Mouse (Mus musculus): ENCODE measurements around the gene 2610028H24Rik. TPM values are rescaled to one million over a fixed set of nuclear protein-coding genes. Genes with fewer than 3 reads are reported as not detected.

Gene 2610028H24Rik
- polyA plus RNA-seq, 1 experiment from 2014 or later, result 8.7 TPM

- H3K36me3 ChIP-seq, result peaks cover 85% of the 10 kb centered on the region
- H3K27ac ChIP-seq (replicated peaks), result no peak overlapping the region
- no peaks in the 10 kb centered on the region for H3K4me1 ChIP-seq
- H3K4me3 ChIP-seq (replicated peaks), result no peak overlapping the region
- no peaks in the 10 kb centered on the region for H3K27me3 ChIP-seq
- 89% methylated on average over 1 of the region's 1 CpGs for WGBS
- no peak overlapping the region for H3K9ac ChIP-seq
- H3K4me2 ChIP-seq (replicated peaks), result no peak overlapping the region
- ATAC-seq (ENCODE audit: insufficient number of reproducible peaks, low FRiP score, low TSS enrichment, low read depth), result no peak
- no peaks in the 10 kb centered on the region for H3K9me3 ChIP-seq (replicated peaks)
These were observed 44.6 kb downstream of the 2610028H24Rik start for GRCm38 (mm10) chr10:76493527-76493926.

GRCm38 (mm10) chr10:76495501-76495900 lies 46.6 kb downstream of the 2610028H24Rik start:
- peaks cover 85% of the 10 kb centered on the region for H3K36me3 ChIP-seq
- H3K27ac ChIP-seq (replicated peaks), result no peak overlapping the region
- no peaks in the 10 kb centered on the region for H3K4me1 ChIP-seq
- no peak for ATAC-seq (ENCODE audit: insufficient number of reproducible peaks, low FRiP score, low TSS enrichment, low read depth)
- no peak overlapping the region for H3K4me3 ChIP-seq (replicated peaks)
- H3K4me2 ChIP-seq (replicated peaks), result no peak overlapping the region
- H3K27me3 ChIP-seq, result no peaks in the 10 kb centered on the region
- H3K9ac ChIP-seq, result no peak overlapping the region
- 89% methylated on average over 6 of the region's 6 CpGs for WGBS
- no peaks in the 10 kb centered on the region for H3K9me3 ChIP-seq (replicated peaks)

- Histone ChIP-seq H3K4me3 (replicated peaks) (no peak overlapping the region), H3K9ac (no peak overlapping the region), H3K36me3 (peaks cover 84% of the 10 kb centered on the region), H3K9me3 (replicated peaks) (no peaks in the 10 kb centered on the region), H3K27me3 (no peaks in the 10 kb centered on the region), H3K4me1 (no peaks in the 10 kb centered on the region), H3K27ac (replicated peaks) (no peak overlapping the region), H3K4me2 (replicated peaks) (no peak overlapping the region)
- 89% methylated on average over 7 of the region's 7 CpGs for WGBS
- ATAC-seq (ENCODE audit: insufficient number of reproducible peaks, low FRiP score, low TSS enrichment, low read depth), result no peak
These were observed 47.5 kb downstream of the 2610028H24Rik start for GRCm38 (mm10) chr10:76496366-76496765.

GRCm38 (mm10) chr10:76497522-76497921 lies 48.6 kb downstream of the 2610028H24Rik start:
- Histone ChIP-seq H3K9me3 (replicated peaks) (no peaks in the 10 kb centered on the region), H3K4me3 (replicated peaks) (no peak overlapping the region), H3K4me1 (no peaks in the 10 kb centered on the region), H3K27ac (replicated peaks) (no peak overlapping the region), H3K36me3 (peaks cover 89% of the 10 kb centered on the region), H3K4me2 (replicated peaks) (no peak overlapping the region), H3K27me3 (no peaks in the 10 kb centered on the region), H3K9ac (no peak overlapping the region)
- ATAC-seq (ENCODE audit: insufficient number of reproducible peaks, low FRiP score, low TSS enrichment, low read depth), result no peak
- 91% methylated on average over 4 of the region's 4 CpGs for WGBS

GRCm38 (mm10) chr10:76504271-76504943 lies 55.5 kb downstream of the 2610028H24Rik start:
- WGBS, result 91% methylated on average over 11 of the region's 11 CpGs
- Histone ChIP-seq H3K4me2 (replicated peaks) (no peak overlapping the region), H3K9me3 (replicated peaks) (no peaks in the 10 kb centered on the region), H3K9ac (no peak overlapping the region), H3K27me3 (no peaks in the 10 kb centered on the region), H3K4me3 (replicated peaks) (no peak overlapping the region), H3K4me1 (no peaks in the 10 kb centered on the region), H3K36me3 (peaks cover 88% of the 10 kb centered on the region), H3K27ac (replicated peaks) (no peak overlapping the region)
- ATAC-seq (ENCODE audit: insufficient number of reproducible peaks, low FRiP score, low TSS enrichment, low read depth), result no peak

GRCm38 (mm10) chr10:76505865-76506264 lies 57.0 kb downstream of the 2610028H24Rik start:
- no peaks in the 10 kb centered on the region for H3K4me1 ChIP-seq
- WGBS, result 92% methylated on average over 7 of the region's 7 CpGs
- H3K9me3 ChIP-seq (replicated peaks), result no peaks in the 10 kb centered on the region
- H3K36me3 ChIP-seq, result peaks cover 87% of the 10 kb centered on the region
- no peaks in the 10 kb centered on the region for H3K27me3 ChIP-seq
- no peak overlapping the region for H3K4me3 ChIP-seq (replicated peaks)
- H3K9ac ChIP-seq, result no peak overlapping the region
- H3K27ac ChIP-seq (replicated peaks), result no peak overlapping the region
- no peak overlapping the region for H3K4me2 ChIP-seq (replicated peaks)
- no peak for ATAC-seq (ENCODE audit: insufficient number of reproducible peaks, low FRiP score, low TSS enrichment, low read depth)

Other genes starting within 250 kb of the 2610028H24Rik start
- gene Prmt2, start 211.2 kb upstream of the 2610028H24Rik start, polyA plus RNA-seq (2015; fragmentation: Nextera tagmentation; extraction: Ambion mirVana), result 59.4 and 61.7 TPM in 2 replicates
- gene S100b, start 195.2 kb upstream of the 2610028H24Rik start, polyA plus RNA-seq (2015; fragmentation: Nextera tagmentation; extraction: Ambion mirVana), result 8.5 and 9.3 TPM in 2 replicates
- gene Dip2a, start 103.8 kb upstream of the 2610028H24Rik start, polyA plus RNA-seq (2015; fragmentation: Nextera tagmentation; extraction: Ambion mirVana), result 13.5 and 14.1 TPM in 2 replicates
- not detected in 2 replicates for gene AC141477.1, start 8.6 kb upstream of the 2610028H24Rik start, polyA plus RNA-seq (2015; fragmentation: Nextera tagmentation; extraction: Ambion mirVana)
- gene Pcnt, start 6.3 kb upstream of the 2610028H24Rik start, polyA plus RNA-seq (2015; fragmentation: Nextera tagmentation; extraction: Ambion mirVana), result 15.9 and 18.1 TPM in 2 replicates
- gene Mcm3ap, start 19.8 kb downstream of the 2610028H24Rik start, polyA plus RNA-seq (2015; fragmentation: Nextera tagmentation; extraction: Ambion mirVana), result 49.4 and 52.6 TPM in 2 replicates
- gene Ybey, start 20.0 kb downstream of the 2610028H24Rik start, polyA plus RNA-seq (2015; fragmentation: Nextera tagmentation; extraction: Ambion mirVana), result 5.9 and 6.3 TPM in 2 replicates
- gene Lss, start 82.5 kb downstream of the 2610028H24Rik start, polyA plus RNA-seq (2015; fragmentation: Nextera tagmentation; extraction: Ambion mirVana), result 28.3 and 38.6 TPM in 2 replicates
- gene Spatc1l, start 113.2 kb downstream of the 2610028H24Rik start, polyA plus RNA-seq (2015; fragmentation: Nextera tagmentation; extraction: Ambion mirVana), result 0.13 TPM in 1 of 2 replicates, not detected in the other
- gene Ftcd, start 126.6 kb downstream of the 2610028H24Rik start, polyA plus RNA-seq (2015; fragmentation: Nextera tagmentation; extraction: Ambion mirVana), result 0.14 TPM in 1 of 2 replicates, not detected in the other
- 390 and 438 TPM in 2 replicates for gene Col6a2, start 174.5 kb downstream of the 2610028H24Rik start, polyA plus RNA-seq (2015; fragmentation: Nextera tagmentation; extraction: Ambion mirVana)